Mouse (Mus musculus) liver (tissue): ENCODE data around the gene Tmem104.
A peak's percentile ranks its signal among the peaks of the same experiment; 100 is the strongest.

Experiments
- DNase-seq: peaks from one replicate; pipeline ENCODE4 v3.0.0-alpha.2; 2020; ENCODE audit warnings: mixed read lengths

Tmem104 gene

GRCm38 (mm10) chr11:115285282-115285681, 98.0 kb downstream of the Tmem104 start:
- no peak for DNase-seq

DNA sequence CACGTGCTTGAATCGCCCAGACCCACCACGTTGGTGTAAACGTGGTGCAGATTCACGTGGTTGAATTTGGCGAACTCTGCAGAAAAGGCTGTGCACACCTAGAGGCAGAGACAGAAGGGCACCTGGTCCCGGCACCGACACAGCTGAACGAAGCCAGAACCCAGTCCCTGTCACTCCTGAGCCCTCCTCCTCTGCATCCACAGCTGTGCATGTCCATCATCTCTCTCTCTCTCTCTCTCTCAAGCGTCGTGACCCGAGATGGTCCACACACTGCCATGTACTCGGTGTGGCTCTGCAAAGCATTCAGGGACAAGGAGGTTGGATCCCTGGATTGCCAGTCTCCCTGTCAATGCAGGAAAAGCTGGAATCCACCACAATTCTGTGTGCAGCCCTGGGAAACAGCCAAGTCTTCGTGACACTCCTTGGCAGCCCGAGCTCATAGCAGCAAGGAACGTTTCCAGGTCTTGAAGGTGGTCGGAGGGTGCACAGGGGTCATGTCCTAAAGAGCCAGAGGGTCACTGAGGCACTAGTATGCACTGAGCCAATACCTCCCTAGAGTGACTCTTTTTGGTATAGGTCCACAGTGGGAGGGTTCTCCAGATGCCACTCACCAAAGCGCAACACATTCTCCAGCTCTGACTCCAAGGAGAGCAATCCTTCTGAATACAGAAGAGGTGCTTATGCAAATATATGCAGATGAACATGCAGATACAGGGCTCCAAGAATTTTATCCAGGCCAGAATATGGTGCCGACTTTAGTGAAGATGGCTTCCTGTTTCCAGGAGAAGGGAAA, 99.1 kb downstream of the Tmem104 start:
- DNase-seq = no peak

- no peak for DNase-seq
Observed at GRCm38 (mm10) chr11:115287386-115287785, 100.1 kb downstream of the Tmem104 start.

DNA sequence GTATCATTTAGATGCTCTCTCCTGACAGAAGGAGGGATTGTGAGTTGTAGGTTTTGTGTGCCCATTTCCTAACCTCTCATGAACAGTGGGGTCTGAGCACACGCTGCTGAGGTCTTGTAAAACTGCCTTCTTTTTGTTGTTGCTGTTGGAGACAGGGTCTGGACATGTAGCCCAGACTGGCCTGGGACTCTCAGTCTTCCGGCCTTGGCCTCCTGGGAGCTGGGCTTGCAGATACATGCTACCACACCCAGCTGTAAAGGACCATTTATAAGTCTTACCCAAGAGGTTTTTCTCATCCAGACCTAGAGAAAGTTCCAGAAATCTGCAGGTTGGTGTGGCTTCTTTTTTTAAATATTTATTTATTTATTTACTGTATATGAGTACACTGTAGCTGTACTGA, 101.0 kb downstream of the Tmem104 start:
- no peak for DNase-seq

- no peak for DNase-seq
Observed at GRCm38 (mm10) chr11:115289885-115290284, 102.6 kb downstream of the Tmem104 start.

GRCm38 (mm10) chr11:115290314-115290713, 103.0 kb downstream of the Tmem104 start:
- no peak for DNase-seq

DNA sequence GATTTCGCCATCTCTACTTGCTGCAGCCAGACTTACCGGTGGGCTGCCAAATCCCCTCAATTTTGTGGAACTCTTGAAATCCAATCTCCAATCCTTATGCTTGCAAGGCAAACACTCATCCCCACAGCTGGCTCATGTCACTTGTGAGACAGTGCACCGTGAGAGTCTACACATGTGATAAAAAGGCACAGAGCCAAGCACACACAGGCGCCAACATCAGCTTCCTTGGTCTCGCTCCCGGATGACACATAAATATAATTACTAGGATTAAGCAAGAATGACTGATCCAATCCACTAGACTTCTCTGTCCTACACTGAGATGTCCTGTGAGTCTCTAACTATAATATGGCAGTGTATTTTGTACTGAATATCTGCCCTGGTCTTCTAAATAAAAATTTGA, 103.6 kb downstream of the Tmem104 start:
- DNase-seq = no peak

DNA sequence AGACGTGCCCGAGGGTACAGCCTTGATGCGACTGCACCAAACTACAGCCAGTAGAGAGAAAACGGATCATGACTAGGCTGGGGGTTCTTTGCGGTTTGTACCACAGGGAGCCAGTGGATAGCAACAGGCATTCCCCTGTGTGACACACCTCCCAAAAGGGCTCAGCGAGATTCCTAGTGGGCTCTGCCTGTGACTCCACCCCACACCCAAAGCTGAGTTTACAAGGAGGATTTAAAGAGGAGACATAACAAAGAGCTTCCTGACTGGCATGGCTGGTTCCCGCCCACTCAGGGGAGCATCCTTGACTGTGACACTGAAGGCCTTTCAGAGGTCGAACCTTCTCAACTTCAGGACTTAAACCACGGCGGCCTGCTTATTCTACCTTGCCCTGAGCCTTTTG, 104.2 kb downstream of the Tmem104 start:
- no peak for DNase-seq

DNA sequence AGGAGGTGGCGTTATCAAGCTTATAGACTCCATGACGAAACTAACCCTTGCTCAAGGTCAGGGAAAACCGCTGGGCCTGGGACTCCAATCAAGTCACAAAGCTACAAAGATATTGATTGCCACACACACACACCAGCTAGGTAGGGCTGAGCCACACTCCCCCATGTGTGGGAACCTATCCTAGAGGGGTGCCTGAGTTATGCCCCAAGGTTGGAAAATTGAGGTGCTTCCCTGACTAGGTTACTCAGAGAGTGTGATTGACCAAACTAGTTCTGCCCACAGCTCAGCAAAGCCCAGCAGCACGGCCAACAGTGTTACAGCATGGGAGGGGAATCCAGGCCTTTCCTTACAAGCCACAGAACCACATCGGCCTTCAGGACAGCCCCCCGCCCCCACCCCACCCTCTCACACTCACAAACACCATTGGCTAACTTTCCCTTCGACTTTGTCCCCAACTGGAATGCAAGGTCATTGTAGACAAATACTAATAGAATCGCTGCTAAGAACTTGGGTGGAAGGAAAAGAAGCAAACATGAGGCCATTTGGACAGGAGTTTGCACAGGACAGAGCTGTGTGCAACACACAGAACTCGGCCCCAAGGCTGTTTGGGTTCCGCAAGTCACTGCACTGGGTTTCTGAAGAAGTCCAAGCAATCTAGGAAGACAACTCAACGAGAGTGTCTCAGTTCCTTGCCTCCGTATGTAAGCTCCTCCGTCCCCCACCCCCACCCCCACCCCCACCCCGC, 105.5 kb downstream of the Tmem104 start:
- DNase-seq = peak; percentile 46

- DNase-seq = no peak
Observed at GRCm38 (mm10) chr11:115295939-115296338, 108.7 kb downstream of the Tmem104 start.
